Mouse (Mus musculus): ENCODE data around the gene Slc50a1. TPM values are rescaled to one million over a fixed set of nuclear protein-coding genes. Genes with fewer than 3 reads are reported as not detected.

The Slc50a1 gene
- polyA plus RNA-seq (2015; fragmentation: Nextera tagmentation; extraction: Ambion mirVana) = 81.7 and 83.1 TPM in 2 replicates

- Histone ChIP-seq H3K27ac (ENCODE audit: low read length) (peak within 1 kb of the TSS; percentile 86), H3K36me3 (ENCODE audit: control insufficient read depth, insufficient read depth, low read length) (peaks cover 6% of the 10 kb centered on the region; the same call in 1 of the 2 replicates), H3K4me3 (replicated peaks; ENCODE audit: low read length) (peak within 1 kb of the TSS; percentile 60), H3K27me3 (ENCODE audit: control insufficient read depth, insufficient read depth, low read length) (no peaks in the 10 kb centered on the region), H3K9me3 (replicated peaks; ENCODE audit: control insufficient read depth, low read length) (no peaks in the 10 kb centered on the region), H3K9ac (ENCODE audit: low read length) (peak within 1 kb of the TSS; percentile 85), H3K4me1 (ENCODE audit: control insufficient read depth, insufficient read depth, low read length) (peaks cover 33% of the 10 kb centered on the region), H3K4me2 (ENCODE audit: low read depth, low read length) (peak within 1 kb of the TSS; percentile 87)
- peak; percentile 66 for ATAC-seq (ENCODE audit: insufficient read depth, low FRiP score)
- 2% methylated on average over 39 of the region's 39 CpGs for WGBS
These were observed at the start of gene Slc50a1 for GRCm38 (mm10) chr3:89270051-89270755. Gene Slc50a1 (minus strand): TSS chr3:89270570.

DNA sequence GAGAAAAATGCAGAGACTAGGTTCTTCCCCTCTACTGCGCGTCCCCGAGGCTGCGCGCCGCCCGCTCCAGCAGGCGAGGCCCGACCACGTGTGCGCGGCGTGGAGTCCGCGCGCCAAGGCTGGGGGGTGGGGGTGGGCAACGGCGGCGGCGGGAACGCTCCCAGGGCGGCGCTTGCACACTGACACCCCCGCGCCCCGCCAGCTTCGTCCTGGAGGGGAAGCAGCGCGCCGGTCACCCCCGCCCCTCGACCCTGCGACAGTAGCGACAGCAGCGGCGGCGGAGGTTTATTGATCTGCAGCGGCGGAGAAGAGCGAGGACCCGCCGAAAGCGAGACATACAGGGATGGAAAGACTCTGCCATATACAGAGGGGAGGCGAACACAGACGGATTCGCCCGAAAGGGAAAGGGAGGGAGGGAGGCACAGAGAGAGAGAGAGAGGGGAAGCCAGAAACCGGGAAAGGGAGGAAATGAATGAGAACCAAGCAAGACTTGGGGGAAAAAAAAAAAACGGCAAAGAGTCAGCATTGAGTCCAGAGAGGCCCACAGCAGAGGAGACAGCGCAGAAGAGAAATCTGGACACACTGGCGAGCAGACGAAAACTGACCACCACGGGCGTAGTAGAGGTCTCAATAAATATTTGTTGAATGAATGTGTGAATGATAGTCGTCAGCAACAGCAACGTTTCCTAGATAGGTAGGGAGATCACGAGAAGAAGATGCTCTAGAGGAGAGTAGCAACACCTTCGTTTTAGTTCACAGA is 49.4 kb upstream of the Slc50a1 start:
- peaks cover 32% of the 10 kb centered on the region for H3K27me3 ChIP-seq (ENCODE audit: control insufficient read depth, insufficient read depth, low read length)
- WGBS = 1% methylated on average over 58 of the region's 58 CpGs
- peak overlapping the region; percentile 84 for H3K4me2 ChIP-seq (ENCODE audit: low read depth, low read length)
- ATAC-seq (ENCODE audit: insufficient read depth, low FRiP score) = no peak
- H3K36me3 ChIP-seq (ENCODE audit: control insufficient read depth, insufficient read depth, low read length) = no peaks in the 10 kb centered on the region
- H3K4me1 ChIP-seq (ENCODE audit: control insufficient read depth, insufficient read depth, low read length) = peaks cover 57% of the 10 kb centered on the region
- peak overlapping the region; percentile 59 for H3K4me3 ChIP-seq (replicated peaks; ENCODE audit: low read length)
- peak overlapping the region; percentile 68 for H3K9ac ChIP-seq (ENCODE audit: low read length)
- H3K9me3 ChIP-seq (replicated peaks; ENCODE audit: control insufficient read depth, low read length) = no peaks in the 10 kb centered on the region
- no peak overlapping the region for H3K27ac ChIP-seq (ENCODE audit: low read length)

GRCm38 (mm10) chr3:89318971-89319590 is 48.7 kb upstream of the Slc50a1 start:
- Histone ChIP-seq H3K4me3 (replicated peaks; ENCODE audit: low read length) (peak overlapping the region; percentile 59), H3K27ac (ENCODE audit: low read length) (no peak overlapping the region), H3K4me2 (ENCODE audit: low read depth, low read length) (peak overlapping the region; percentile 84), H3K36me3 (ENCODE audit: control insufficient read depth, insufficient read depth, low read length) (no peaks in the 10 kb centered on the region), H3K9me3 (replicated peaks; ENCODE audit: control insufficient read depth, low read length) (no peaks in the 10 kb centered on the region), H3K27me3 (ENCODE audit: control insufficient read depth, insufficient read depth, low read length) (peaks cover 32% of the 10 kb centered on the region), H3K4me1 (ENCODE audit: control insufficient read depth, insufficient read depth, low read length) (peaks cover 60% of the 10 kb centered on the region), H3K9ac (ENCODE audit: low read length) (peak overlapping the region; percentile 68)
- WGBS = 20% methylated on average over 21 of the region's 21 CpGs
- ATAC-seq (ENCODE audit: insufficient read depth, low FRiP score) = no peak

DNA sequence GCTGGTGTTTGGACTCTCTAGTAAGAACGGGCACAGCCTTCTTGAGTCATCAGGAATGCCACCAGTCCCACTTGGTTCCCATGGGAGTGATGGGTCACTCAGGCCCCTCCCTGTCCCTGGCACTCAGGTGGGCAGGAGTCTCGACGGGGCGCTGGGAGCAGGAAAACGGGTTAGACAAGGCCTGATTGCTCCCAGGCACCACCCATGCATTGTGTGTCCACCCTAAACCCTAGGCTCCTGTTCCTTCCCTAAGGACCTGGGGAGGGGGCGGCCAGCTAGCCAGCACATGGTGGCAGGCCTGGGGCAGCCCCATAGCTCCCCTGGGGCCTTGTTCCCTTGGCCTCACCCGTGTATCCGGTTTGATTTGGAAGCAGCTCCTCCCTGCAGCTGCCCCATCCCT is 47.9 kb upstream of the Slc50a1 start:
- Histone ChIP-seq H3K9me3 (replicated peaks; ENCODE audit: control insufficient read depth, low read length) (no peaks in the 10 kb centered on the region), H3K36me3 (ENCODE audit: control insufficient read depth, insufficient read depth, low read length) (no peaks in the 10 kb centered on the region), H3K4me3 (replicated peaks; ENCODE audit: low read length) (no peak overlapping the region), H3K9ac (ENCODE audit: low read length) (no peak overlapping the region), H3K27ac (ENCODE audit: low read length) (no peak overlapping the region), H3K4me2 (ENCODE audit: low read depth, low read length) (no peak overlapping the region), H3K27me3 (ENCODE audit: control insufficient read depth, insufficient read depth, low read length) (peaks cover 32% of the 10 kb centered on the region), H3K4me1 (ENCODE audit: control insufficient read depth, insufficient read depth, low read length) (peaks cover 60% of the 10 kb centered on the region)
- WGBS = 67% methylated on average over 8 of the region's 8 CpGs
- no peak for ATAC-seq (ENCODE audit: insufficient read depth, low FRiP score)

GRCm38 (mm10) chr3:89317246-89317645 is 46.9 kb upstream of the Slc50a1 start:
- Histone ChIP-seq H3K27me3 (ENCODE audit: control insufficient read depth, insufficient read depth, low read length) (peaks cover 32% of the 10 kb centered on the region), H3K27ac (ENCODE audit: low read length) (no peak overlapping the region), H3K4me2 (ENCODE audit: low read depth, low read length) (no peak overlapping the region), H3K9ac (ENCODE audit: low read length) (no peak overlapping the region), H3K9me3 (replicated peaks; ENCODE audit: control insufficient read depth, low read length) (no peaks in the 10 kb centered on the region), H3K36me3 (ENCODE audit: control insufficient read depth, insufficient read depth, low read length) (no peaks in the 10 kb centered on the region), H3K4me1 (ENCODE audit: control insufficient read depth, insufficient read depth, low read length) (peaks cover 58% of the 10 kb centered on the region), H3K4me3 (replicated peaks; ENCODE audit: low read length) (no peak overlapping the region)
- WGBS = 58% methylated on average over 6 of the region's 6 CpGs
- ATAC-seq (ENCODE audit: insufficient read depth, low FRiP score) = no peak

- ATAC-seq (ENCODE audit: insufficient read depth, low FRiP score) = peak; percentile 41; the same call in 1 of the 2 replicates
- H3K4me3 ChIP-seq (replicated peaks; ENCODE audit: low read length) = peak overlapping the region; percentile 42
- H3K9me3 ChIP-seq (replicated peaks; ENCODE audit: control insufficient read depth, low read length) = no peaks in the 10 kb centered on the region
- peak overlapping the region; percentile 70 for H3K4me2 ChIP-seq (ENCODE audit: low read depth, low read length)
- peaks cover 55% of the 10 kb centered on the region for H3K4me1 ChIP-seq (ENCODE audit: control insufficient read depth, insufficient read depth, low read length)
- no peak overlapping the region for H3K9ac ChIP-seq (ENCODE audit: low read length)
- H3K27ac ChIP-seq (ENCODE audit: low read length) = peak overlapping the region; percentile 63
- H3K36me3 ChIP-seq (ENCODE audit: control insufficient read depth, insufficient read depth, low read length) = no peaks in the 10 kb centered on the region
- H3K27me3 ChIP-seq (ENCODE audit: control insufficient read depth, insufficient read depth, low read length) = peaks cover 32% of the 10 kb centered on the region
- 2% methylated on average over 4 of the region's 4 CpGs for WGBS
These were observed 46.5 kb upstream of the Slc50a1 start for GRCm38 (mm10) chr3:89316833-89317232.

DNA sequence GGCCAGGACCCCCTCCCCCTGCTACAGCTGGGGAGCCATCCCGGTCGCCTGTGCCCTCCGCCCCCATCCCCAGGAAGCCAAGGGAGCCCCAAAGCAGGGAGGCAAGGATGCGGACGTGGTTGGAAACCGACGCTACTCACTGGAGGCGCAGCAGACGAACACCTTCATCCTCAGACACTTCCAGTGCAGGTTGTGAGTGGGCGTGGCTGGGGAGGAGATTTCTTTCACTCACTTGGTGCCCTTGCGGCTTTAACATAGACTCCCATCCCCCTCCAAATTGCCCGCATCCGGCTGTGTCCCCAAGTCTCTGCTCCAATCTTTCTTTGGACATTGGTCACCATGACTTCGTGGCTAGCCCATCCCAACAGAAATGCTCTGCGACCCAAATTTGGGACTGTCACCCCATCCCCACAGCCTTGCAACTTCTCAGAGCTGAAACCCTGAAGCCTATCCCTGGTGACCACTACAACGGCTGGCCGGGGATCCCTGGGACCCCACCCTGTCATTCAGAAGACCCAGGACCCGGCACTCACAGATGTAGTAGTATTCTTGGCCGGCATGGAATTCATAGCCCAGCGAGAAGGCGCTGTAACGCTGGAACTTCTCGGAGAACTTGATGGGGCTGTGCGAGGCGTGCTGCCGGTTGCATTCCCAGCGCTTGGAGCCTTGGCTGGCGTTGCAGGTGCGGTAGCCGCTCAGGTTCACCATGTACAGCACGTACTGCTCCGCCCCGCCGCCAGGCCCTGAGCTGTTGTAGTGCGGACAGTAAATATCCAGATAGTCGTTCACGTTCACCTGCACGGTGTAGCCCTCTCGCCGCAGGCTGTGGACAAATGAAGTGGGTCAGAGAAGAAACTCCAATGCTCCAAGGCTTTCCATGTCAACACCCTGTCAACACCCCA is 45.8 kb upstream of the Slc50a1 start:
- ATAC-seq (ENCODE audit: insufficient read depth, low FRiP score) = peak; percentile 51; the same call in 1 of the 2 replicates
- Histone ChIP-seq H3K4me1 (ENCODE audit: control insufficient read depth, insufficient read depth, low read length) (peaks cover 49% of the 10 kb centered on the region), H3K9ac (ENCODE audit: low read length) (peak overlapping the region; percentile 70), H3K27ac (ENCODE audit: low read length) (peak overlapping the region; percentile 63), H3K4me2 (ENCODE audit: low read depth, low read length) (peak overlapping the region; percentile 70), H3K4me3 (replicated peaks; ENCODE audit: low read length) (peak overlapping the region; percentile 42), H3K36me3 (ENCODE audit: control insufficient read depth, insufficient read depth, low read length) (no peaks in the 10 kb centered on the region), H3K27me3 (ENCODE audit: control insufficient read depth, insufficient read depth, low read length) (peaks cover 28% of the 10 kb centered on the region), H3K9me3 (replicated peaks; ENCODE audit: control insufficient read depth, low read length) (no peaks in the 10 kb centered on the region)
- 8% methylated on average over 40 of the region's 40 CpGs for WGBS

GRCm38 (mm10) chr3:89315195-89315929 is 45.0 kb upstream of the Slc50a1 start:
- peak overlapping the region; percentile 70 for H3K9ac ChIP-seq (ENCODE audit: low read length)
- peak; percentile 15; the same call in 1 of the 2 replicates for ATAC-seq (ENCODE audit: insufficient read depth, low FRiP score)
- no peaks in the 10 kb centered on the region for H3K9me3 ChIP-seq (replicated peaks; ENCODE audit: control insufficient read depth, low read length)
- H3K36me3 ChIP-seq (ENCODE audit: control insufficient read depth, insufficient read depth, low read length) = no peaks in the 10 kb centered on the region
- peak overlapping the region; percentile 42 for H3K4me3 ChIP-seq (replicated peaks; ENCODE audit: low read length)
- WGBS = 6% methylated on average over 23 of the region's 26 CpGs
- H3K27me3 ChIP-seq (ENCODE audit: control insufficient read depth, insufficient read depth, low read length) = peaks cover 20% of the 10 kb centered on the region
- H3K4me1 ChIP-seq (ENCODE audit: control insufficient read depth, insufficient read depth, low read length) = peaks cover 41% of the 10 kb centered on the region
- peak overlapping the region; percentile 70 for H3K4me2 ChIP-seq (ENCODE audit: low read depth, low read length)
- H3K27ac ChIP-seq (ENCODE audit: low read length) = no peak overlapping the region

All from stomach, embryonic 16.5 days (tissue).